Mouse (Mus musculus) hindbrain, embryonic 16.5 days (tissue): ENCODE data around the gene Casq1. TPM values are rescaled to one million over a fixed set of nuclear protein-coding genes. Genes with fewer than 3 reads are reported as not detected.
A peak's percentile ranks its signal among the peaks of the same experiment; 100 is the strongest.

Source experiments
- ATAC-seq: fragments of 200-750 bp; cut with Nextera tagmentation; 2 replicates; pipeline ENCODE4 v1.8.0; 2017; ENCODE audit warnings: moderate TSS enrichment, moderate library complexity
- H3K27ac ChIP-seq: fragments of 300-500 bp; sonication (generic); 2 replicates; pipeline ENCODE4 v1.5.1; 2014; ENCODE audit warnings: low read depth, mild to moderate bottlenecking, control low read depth, low read length, moderate library complexity
- H3K27me3 ChIP-seq: fragments of 300-500 bp; sonication (generic); replicated peaks from 2 replicates; pipeline ENCODE4 v1.6.1; 2014; ENCODE audit warnings: low read length; ENCODE audit not compliant: control insufficient read depth, insufficient read depth
- H3K36me3 ChIP-seq: fragments of 300-500 bp; sonication (generic); 2 replicates; pipeline ENCODE4 v1.6.1; 2014; ENCODE audit warnings: mild to moderate bottlenecking, low read length, moderate library complexity, mixed read lengths; ENCODE audit not compliant: control insufficient read depth, insufficient read depth
- H3K4me1 ChIP-seq: fragments of 300-500 bp; sonication (generic); 2 replicates; pipeline ENCODE4 v1.6.1; 2014; ENCODE audit warnings: low read depth, low read length; ENCODE audit not compliant: control insufficient read depth, insufficient read depth
- H3K4me2 ChIP-seq: fragments of 300-500 bp; sonication (generic); 2 replicates; pipeline ENCODE4 v1.6.1; 2014; ENCODE audit warnings: mild to moderate bottlenecking, low read length, control low read depth, moderate library complexity
- H3K4me3 ChIP-seq: fragments of 300-500 bp; sonication (generic); 2 replicates; pipeline ENCODE4 v1.5.1; 2014; ENCODE audit warnings: mild to moderate bottlenecking, low read length, control low read depth, moderate library complexity
- H3K9ac ChIP-seq: fragments of 300-500 bp; sonication (generic); 2 replicates; pipeline ENCODE4 v1.6.1; 2014; ENCODE audit warnings: low read depth, mild to moderate bottlenecking, control low read depth, low read length, moderate library complexity
- H3K9me3 ChIP-seq: fragments of 300-500 bp; sonication (generic); 2 replicates; pipeline ENCODE4 v1.6.1; 2014; ENCODE audit warnings: mild to moderate bottlenecking, low read length, moderate library complexity; ENCODE audit not compliant: control insufficient read depth
- WGBS: fragments of 180-500 bp; shearing (Covaris S2); extraction: QIAGEN DNeasy Blood & Tissue Kit; methylation state at CpG from one replicate; pipeline ENCODE4 v1.1.7; 2014; 5-methylcytosine and 5-hydroxymethylcytosine counted together
- polyA plus RNA-seq: library from polyadenylated mRNA; unstranded; fragments of >200 nt; fragmentation: Nextera tagmentation; extraction: Ambion mirVana; gene quantifications from 2 replicates; pipeline ENCODE4 v1.2.1, GENCODE M21; 2015

Casq1 gene
- polyA plus RNA-seq, 1 experiment from 2014 or later: 1.5 TPM

DNA sequence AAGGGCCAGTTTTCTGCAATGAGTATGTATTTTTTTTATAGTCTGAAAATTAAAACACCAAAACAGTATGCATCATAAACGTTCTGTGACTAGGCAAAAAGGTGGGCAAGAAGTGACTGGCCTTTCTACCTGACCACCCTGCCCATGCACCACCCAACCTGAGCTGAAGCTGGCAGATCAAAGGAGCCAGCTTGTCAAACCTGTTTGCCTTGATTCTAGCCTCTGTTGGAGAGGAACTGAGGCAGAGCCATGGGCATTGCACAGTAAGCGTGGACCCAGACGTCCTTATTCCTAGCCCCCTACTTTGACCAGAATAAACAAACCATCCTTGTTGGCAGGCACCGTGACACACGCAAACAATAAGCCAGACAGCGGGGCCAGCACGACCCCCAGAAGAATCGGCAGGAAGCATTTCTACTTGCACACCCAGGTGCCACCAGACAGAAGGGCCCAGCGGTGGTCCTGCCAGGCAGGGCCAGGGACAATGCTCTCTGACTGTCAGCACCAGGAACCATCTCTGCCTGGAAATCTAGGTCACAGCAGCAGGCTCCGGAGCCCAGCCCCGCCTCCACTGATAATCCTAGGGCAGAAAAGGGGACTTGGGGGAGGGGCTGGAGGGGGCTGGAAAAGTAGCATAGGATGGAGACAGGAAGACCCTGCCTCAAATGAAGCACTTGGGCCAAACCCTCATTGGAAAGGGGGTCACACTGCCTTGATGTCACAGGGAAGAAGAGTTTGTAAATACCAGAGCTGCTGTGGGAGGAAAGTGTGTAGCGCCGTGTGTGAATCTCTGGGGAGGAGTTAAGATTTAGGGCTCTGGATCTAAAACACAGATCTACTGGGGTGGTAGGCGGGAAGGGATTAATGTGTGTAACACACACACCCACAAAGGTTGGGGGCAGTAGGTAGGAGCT is 17.4 kb downstream of the Casq1 start:
- 9% methylated on average over 14 of the region's 14 CpGs for WGBS
- Histone ChIP-seq H3K4me1 (peaks cover 64% of the 10 kb centered on the region), H3K4me3 (peak overlapping the region; percentile 16), H3K27ac (peak overlapping the region; percentile 94), H3K36me3 (peaks cover 24% of the 10 kb centered on the region), H3K4me2 (peak overlapping the region; percentile 95), H3K9ac (peak overlapping the region; percentile 56), H3K27me3 (no peaks in the 10 kb centered on the region), H3K9me3 (no peaks in the 10 kb centered on the region)
- ATAC-seq: no peak

DNA sequence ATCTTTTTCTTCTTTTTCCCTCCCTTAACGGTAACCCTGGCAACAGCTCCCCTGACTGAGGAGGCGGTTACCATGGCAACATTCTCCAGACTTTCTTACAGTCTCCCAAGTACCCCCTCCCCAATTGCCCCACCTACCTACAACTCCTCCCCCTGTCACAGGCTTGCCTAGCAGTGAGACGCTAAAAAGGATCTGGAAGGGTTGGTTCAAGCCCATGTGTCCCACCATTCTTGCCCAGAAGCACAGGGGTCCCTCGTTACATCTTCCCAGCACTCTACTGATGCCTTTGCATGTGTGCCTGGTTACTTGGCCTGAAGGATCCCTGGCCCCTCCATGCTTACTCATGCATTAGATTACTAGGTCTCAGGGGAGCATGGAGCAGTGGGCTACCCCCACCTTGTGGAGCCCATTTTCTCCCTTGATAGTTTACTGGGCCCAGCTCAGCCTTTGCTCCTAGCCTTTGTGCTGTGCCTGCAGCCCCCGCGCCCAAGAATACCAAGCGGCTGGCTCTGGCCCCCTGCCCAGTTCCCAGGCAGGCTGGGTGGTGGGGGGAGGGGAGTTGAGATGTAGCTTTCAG is 18.7 kb downstream of the Casq1 start:
- 17% methylated on average over 7 of the region's 7 CpGs for WGBS
- H3K27ac ChIP-seq: peak overlapping the region; percentile 94
- peak overlapping the region; percentile 47 for H3K4me2 ChIP-seq
- peak overlapping the region; percentile 46; the same call in 1 of the 2 replicates for H3K9ac ChIP-seq
- no peaks in the 10 kb centered on the region for H3K27me3 ChIP-seq
- H3K9me3 ChIP-seq: no peaks in the 10 kb centered on the region
- peak; percentile 61 for ATAC-seq
- H3K4me3 ChIP-seq: peak overlapping the region; percentile 13; the same call in 1 of the 2 replicates
- H3K36me3 ChIP-seq: peaks cover 31% of the 10 kb centered on the region
- peaks cover 58% of the 10 kb centered on the region for H3K4me1 ChIP-seq

DNA sequence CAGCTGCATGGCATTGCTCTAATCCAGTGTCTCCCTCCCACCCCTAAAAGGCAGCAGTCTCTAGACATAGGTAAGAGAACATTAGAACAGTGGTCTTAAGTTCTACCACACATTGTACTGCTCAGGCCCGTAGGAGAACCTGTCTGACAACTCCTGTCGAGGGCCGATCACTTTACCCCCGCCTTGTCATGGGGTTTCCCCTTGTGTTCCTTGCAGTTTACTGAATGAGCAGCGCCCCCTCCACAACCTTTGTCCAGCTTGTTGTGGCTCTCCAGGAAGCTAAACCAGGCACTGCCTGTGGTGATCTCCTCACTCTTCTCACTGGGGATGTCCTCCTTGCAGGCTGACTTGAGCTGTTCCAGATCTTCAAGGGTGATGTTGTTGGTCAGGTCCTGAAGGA is 19.5 kb downstream of the Casq1 start:
- H3K4me3 ChIP-seq: no peak overlapping the region
- ATAC-seq: no peak
- peak overlapping the region; percentile 21; the same call in 1 of the 2 replicates for H3K9ac ChIP-seq
- H3K27me3 ChIP-seq: no peaks in the 10 kb centered on the region
- H3K27ac ChIP-seq: peak overlapping the region; percentile 94
- 60% methylated on average over 5 of the region's 5 CpGs for WGBS
- peaks cover 52% of the 10 kb centered on the region for H3K4me1 ChIP-seq
- 0 out of 2 replicates have a peak overlapping the region, but pooled peaks have one; percentile 9 for H3K4me2 ChIP-seq
- H3K36me3 ChIP-seq: peaks cover 34% of the 10 kb centered on the region
- no peaks in the 10 kb centered on the region for H3K9me3 ChIP-seq

- H3K4me1 ChIP-seq: peaks cover 42% of the 10 kb centered on the region
- no peaks in the 10 kb centered on the region for H3K9me3 ChIP-seq
- H3K27ac ChIP-seq: no peak overlapping the region
- no peak overlapping the region for H3K4me2 ChIP-seq
- 94% methylated on average over 4 of the region's 4 CpGs for WGBS
- H3K36me3 ChIP-seq: peaks cover 37% of the 10 kb centered on the region
- no peak overlapping the region for H3K9ac ChIP-seq
- no peaks in the 10 kb centered on the region for H3K27me3 ChIP-seq
- ATAC-seq: no peak
- no peak overlapping the region for H3K4me3 ChIP-seq
Measured at GRCm38 (mm10) chr1:172198996-172199395, 20.7 kb downstream of the Casq1 start.

- 78% methylated on average over 8 of the region's 8 CpGs for WGBS
- Histone ChIP-seq H3K9ac (no peak overlapping the region), H3K36me3 (peaks cover 41% of the 10 kb centered on the region), H3K4me1 (peaks cover 35% of the 10 kb centered on the region), H3K27ac (no peak overlapping the region), H3K27me3 (no peaks in the 10 kb centered on the region), H3K4me3 (no peak overlapping the region), H3K4me2 (no peak overlapping the region), H3K9me3 (no peaks in the 10 kb centered on the region)
- no peak for ATAC-seq
Measured at GRCm38 (mm10) chr1:172198316-172198715, 21.4 kb downstream of the Casq1 start.

- Histone ChIP-seq H3K9ac (no peak overlapping the region), H3K4me3 (no peak overlapping the region), H3K4me2 (no peak overlapping the region), H3K9me3 (no peaks in the 10 kb centered on the region), H3K27me3 (no peaks in the 10 kb centered on the region), H3K4me1 (peaks cover 30% of the 10 kb centered on the region), H3K27ac (no peak overlapping the region), H3K36me3 (peaks cover 41% of the 10 kb centered on the region)
- WGBS: 67% methylated on average over 5 of the region's 5 CpGs
- no peak for ATAC-seq
Measured at GRCm38 (mm10) chr1:172197851-172198250, 21.8 kb downstream of the Casq1 start.

DNA sequence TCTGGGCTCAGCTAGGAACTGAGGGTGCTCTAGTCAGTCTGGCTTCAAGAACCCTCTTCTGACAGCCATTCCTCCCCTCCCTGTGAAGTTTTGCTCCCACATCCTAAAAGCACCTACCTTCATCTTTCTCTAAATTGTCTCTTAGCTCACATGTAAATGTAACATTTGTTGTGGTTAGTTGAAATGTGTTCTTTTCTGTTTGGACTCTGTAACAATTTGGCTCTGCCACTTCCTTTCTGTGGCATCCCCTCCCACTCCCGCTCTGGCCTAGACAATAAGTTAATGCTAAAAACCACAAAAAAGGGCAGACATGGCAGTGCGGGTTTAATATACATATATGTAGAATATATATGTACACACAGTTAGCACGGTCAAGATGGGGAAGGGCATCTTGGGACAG is 22.5 kb downstream of the Casq1 start:
- no peak overlapping the region for H3K9ac ChIP-seq
- peaks cover 23% of the 10 kb centered on the region for H3K4me1 ChIP-seq
- H3K27ac ChIP-seq: no peak overlapping the region
- no peak overlapping the region for H3K4me2 ChIP-seq
- H3K9me3 ChIP-seq: no peaks in the 10 kb centered on the region
- H3K27me3 ChIP-seq: no peaks in the 10 kb centered on the region
- H3K36me3 ChIP-seq: peaks cover 46% of the 10 kb centered on the region
- 87% methylated on average over 3 of the region's 3 CpGs for WGBS
- ATAC-seq: no peak
- H3K4me3 ChIP-seq: no peak overlapping the region

DNA sequence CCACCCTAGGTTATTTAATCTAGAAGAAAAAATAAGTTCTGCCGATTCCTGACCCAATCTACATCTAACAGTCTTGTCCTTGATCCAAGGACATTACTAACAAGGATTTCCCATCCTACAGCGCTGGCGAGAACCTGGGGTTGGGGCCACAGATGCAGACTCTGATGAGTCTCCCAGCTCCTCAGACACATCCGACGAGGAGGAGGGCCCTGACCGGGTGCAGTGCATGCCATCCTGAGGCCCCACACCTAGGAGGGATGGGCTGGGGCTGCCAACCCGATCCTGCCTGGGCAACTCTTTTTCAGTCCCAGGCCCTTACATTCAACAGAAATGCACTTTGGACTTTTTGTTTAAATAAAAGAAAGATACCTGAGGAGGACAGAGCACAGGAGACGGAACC is 25.2 kb downstream of the Casq1 start:
- Histone ChIP-seq H3K4me3 (no peak overlapping the region), H3K4me1 (no peaks in the 10 kb centered on the region; the same call in 1 of the 2 replicates), H3K27ac (no peak overlapping the region), H3K9me3 (no peaks in the 10 kb centered on the region), H3K27me3 (no peaks in the 10 kb centered on the region), H3K9ac (no peak overlapping the region; the same call in 1 of the 2 replicates), H3K36me3 (peaks cover 40% of the 10 kb centered on the region), H3K4me2 (no peak overlapping the region)
- no peak for ATAC-seq
- WGBS: 71% methylated on average over 8 of the region's 8 CpGs

DNA sequence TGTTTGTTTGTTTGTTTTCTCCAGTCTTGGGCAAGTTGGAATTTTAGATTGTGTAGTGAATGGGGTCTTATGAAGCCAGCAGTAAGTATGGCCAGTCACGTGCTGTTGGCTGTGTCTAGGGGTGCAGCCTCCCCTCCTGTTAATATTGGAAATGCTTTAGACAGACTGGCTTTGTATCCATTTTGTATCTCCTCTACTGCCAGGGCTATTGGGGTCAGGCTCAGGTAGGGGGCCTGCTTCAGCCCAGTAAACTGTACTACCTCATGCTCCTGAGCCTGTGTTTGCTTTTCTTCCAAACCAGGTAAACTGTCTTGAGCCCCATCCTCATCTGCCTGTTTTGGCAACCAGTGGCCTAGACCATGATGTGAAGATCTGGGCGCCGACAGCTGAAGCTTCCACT is 27.5 kb downstream of the Casq1 start:
- H3K27ac ChIP-seq: no peak overlapping the region
- H3K36me3 ChIP-seq: peaks cover 32% of the 10 kb centered on the region
- H3K9ac ChIP-seq: no peak overlapping the region

More for the DNA sequence above, 27.5 kb downstream of the Casq1 start:
- 81% methylated on average over 3 of the region's 3 CpGs for WGBS
- no peak for ATAC-seq
- H3K4me1 ChIP-seq: no peaks in the 10 kb centered on the region
- no peak overlapping the region for H3K4me2 ChIP-seq
- H3K9me3 ChIP-seq: no peaks in the 10 kb centered on the region
- no peak overlapping the region for H3K4me3 ChIP-seq
- H3K27me3 ChIP-seq: no peaks in the 10 kb centered on the region
